Mouse (Mus musculus): Measurements from ENCODE around the gene Lamtor5. TPM values are rescaled to one million over a fixed set of nuclear protein-coding genes. Genes with fewer than 3 reads are reported as not detected.

Gene Lamtor5
- total RNA-seq, 2 experiments from 2014 or later, result 54.9 to 69.3 TPM

Other genes with a start within 250 kb of the Lamtor5 start
- gene Kcna3, start 242.7 kb upstream of the Lamtor5 start, total RNA-seq (2021), result 10 to 100 TPM; 20.3 to 22.1 TPM
- 10 to 100 TPM; 79.9 to 97.7 TPM for gene Kcna2, start 177.7 kb upstream of the Lamtor5 start, total RNA-seq (2021)
- not detected for gene Kcna10, start 95.8 kb upstream of the Lamtor5 start, total RNA-seq (2021)
- gene Cym, start 57.1 kb upstream of the Lamtor5 start, total RNA-seq (2021), result not detected
- gene A630076J17Rik, start 48.2 kb upstream of the Lamtor5 start, total RNA-seq (2021), result not detected
- under 1 TPM in 1 of 2 experiments, not detected in 1; 0.07 TPM for gene Prok1, start 39.2 kb upstream of the Lamtor5 start, total RNA-seq (2021)
- 1 to 10 TPM; 1.0 to 1.9 TPM for gene Slc16a4, start 12.4 kb downstream of the Lamtor5 start, total RNA-seq (2021)
- gene Rbm15, start 54.8 kb downstream of the Lamtor5 start, total RNA-seq (2021), result 10 to 100 TPM; 24.9 to 27.6 TPM
- 10 to 100 TPM; 49.5 to 52.4 TPM for gene Kcnc4, start 180.7 kb downstream of the Lamtor5 start, total RNA-seq (2021)
- 100 to 1,000 TPM; 288 to 297 TPM for gene Slc6a17, start 239.2 kb downstream of the Lamtor5 start, total RNA-seq (2021)